Mouse (Mus musculus) midbrain, embryonic 14.5 days (tissue): Measurements from ENCODE around the gene BC049352. TPM values are rescaled to one million over a fixed set of nuclear protein-coding genes. Genes with fewer than 3 reads are reported as not detected.

Experiments used
- ATAC-seq: fragments of 200-750 bp; cut with Nextera tagmentation; 2 replicates; pipeline ENCODE4 v1.8.0; 2017; ENCODE audit warnings: moderate number of reproducible peaks, moderate library complexity; ENCODE audit not compliant: low FRiP score, low TSS enrichment
- DNase-seq: peaks from one replicate; pipeline ENCODE4 v3.0.0-alpha.2; 2015
- H3K27ac ChIP-seq: fragments of 300-500 bp; sonication (generic); replicated peaks from 2 replicates; pipeline ENCODE4 v1.5.1; 2014; ENCODE audit warnings: mild to moderate bottlenecking, low read depth, low read length, moderate library complexity
- H3K27me3 ChIP-seq: fragments of 300-500 bp; sonication (generic); 2 replicates; pipeline ENCODE4 v1.6.1; 2014; ENCODE audit warnings: low read length, control low read depth, mixed read lengths; ENCODE audit not compliant: control insufficient read depth, insufficient read depth
- H3K36me3 ChIP-seq: fragments of 300-500 bp; sonication (generic); 2 replicates; pipeline ENCODE4 v1.6.1; 2014; ENCODE audit warnings: low read length, control low read depth; ENCODE audit not compliant: control insufficient read depth, insufficient read depth
- H3K4me1 ChIP-seq: fragments of 300-500 bp; sonication (generic); 2 replicates; pipeline ENCODE4 v1.6.1; 2014; ENCODE audit warnings: mild to moderate bottlenecking, antibody characterized with exemption, low read length, control low read depth; ENCODE audit not compliant: control insufficient read depth, insufficient read depth
- H3K4me2 ChIP-seq: fragments of 300-500 bp; sonication (generic); 2 replicates; pipeline ENCODE4 v1.6.1; 2014; ENCODE audit warnings: mild to moderate bottlenecking, low read length, moderate library complexity
- H3K4me3 ChIP-seq: fragments of 300-500 bp; sonication (generic); replicated peaks from 2 replicates; pipeline ENCODE4 v1.5.1; 2014; ENCODE audit warnings: low read depth, low read length
- H3K9ac ChIP-seq: fragments of 300-500 bp; sonication (generic); replicated peaks from 2 replicates; pipeline ENCODE4 v1.6.1; 2014; ENCODE audit warnings: mild to moderate bottlenecking, low read length, moderate library complexity
- H3K9me3 ChIP-seq: fragments of 300-500 bp; sonication (generic); 2 replicates; pipeline ENCODE4 v1.6.1; 2016; ENCODE audit warnings: low read length, control low read depth, mixed read lengths; ENCODE audit not compliant: control insufficient read depth
- WGBS: fragments of 180-500 bp; shearing (Covaris S2); extraction: QIAGEN DNeasy Blood & Tissue Kit; methylation state at CpG from one replicate; pipeline ENCODE4 v1.1.7; 2014; 5-methylcytosine and 5-hydroxymethylcytosine counted together
- polyA plus RNA-seq: library from polyadenylated mRNA; unstranded; fragments of >200 nt; fragmentation: Nextera tagmentation; extraction: Ambion mirVana; gene quantifications from 2 replicates; pipeline ENCODE4 v1.2.1, GENCODE M21; 2014

Gene BC049352
- polyA plus RNA-seq, 1 experiment from 2014 or later = not detected

GRCm38 (mm10) chr9:45182521-45182920 is 714 bp downstream of the BC049352 start:
- WGBS = 61% methylated on average over 3 of the region's 3 CpGs

GRCm38 (mm10) chr9:45183266-45183665 is 1.5 kb downstream of the BC049352 start:
- Histone ChIP-seq H3K4me3 (no peak overlapping the region), H3K27ac (no peak overlapping the region), H3K9me3 (no peaks in the 10 kb centered on the region), H3K9ac (no peak overlapping the region), H3K27me3 (no peaks in the 10 kb centered on the region), H3K4me2 (no peak overlapping the region), H3K4me1 (no peaks in the 10 kb centered on the region), H3K36me3 (no peaks in the 10 kb centered on the region)
- 86% methylated on average over 6 of the region's 6 CpGs for WGBS
- no peak for ATAC-seq
- DNase-seq = no peak

More at GRCm38 (mm10) chr9:45182521-45182920, 714 bp downstream of the BC049352 start:
- Histone ChIP-seq H3K27me3 (no peaks in the 10 kb centered on the region), H3K36me3 (no peaks in the 10 kb centered on the region), H3K4me1 (no peaks in the 10 kb centered on the region), H3K4me2 (no peak overlapping the region), H3K27ac (no peak overlapping the region), H3K9me3 (no peaks in the 10 kb centered on the region), H3K4me3 (no peak overlapping the region), H3K9ac (no peak overlapping the region)
- ATAC-seq (no peak), DNase-seq (no peak)

DNA sequence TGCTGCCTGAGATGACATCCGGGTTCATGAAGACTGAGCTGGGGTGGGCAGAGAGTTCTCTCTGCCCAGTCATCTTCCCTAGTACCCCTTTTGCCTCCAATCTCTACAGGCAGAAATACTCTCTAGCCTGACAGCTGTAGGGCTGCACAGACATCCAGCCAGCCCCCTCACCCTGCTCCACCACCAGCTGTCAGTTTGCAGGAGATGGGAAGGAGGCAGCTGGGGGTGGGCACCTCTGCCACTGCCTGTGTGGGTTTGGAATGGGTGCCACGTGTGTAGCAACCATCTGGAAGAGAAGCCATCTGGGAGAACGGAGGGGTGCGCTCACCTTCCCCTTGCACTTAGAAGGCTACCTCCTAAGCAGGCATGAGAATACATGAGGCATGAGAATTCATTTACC is 3.4 kb downstream of the BC049352 start:
- DNase-seq (no peak), ATAC-seq (no peak)
- Histone ChIP-seq H3K36me3 (no peaks in the 10 kb centered on the region), H3K27me3 (no peaks in the 10 kb centered on the region), H3K27ac (no peak overlapping the region), H3K4me3 (no peak overlapping the region), H3K9ac (no peak overlapping the region), H3K4me2 (no peak overlapping the region), H3K9me3 (no peaks in the 10 kb centered on the region), H3K4me1 (no peaks in the 10 kb centered on the region)
- WGBS = 75% methylated on average over 4 of the region's 4 CpGs

- Histone ChIP-seq H3K9me3 (no peaks in the 10 kb centered on the region), H3K4me1 (no peaks in the 10 kb centered on the region), H3K9ac (no peak overlapping the region), H3K27me3 (no peaks in the 10 kb centered on the region), H3K27ac (no peak overlapping the region), H3K4me2 (no peak overlapping the region), H3K4me3 (no peak overlapping the region), H3K36me3 (no peaks in the 10 kb centered on the region)
- DNase-seq = no peak
- 90% methylated on average over 10 of the region's 10 CpGs for WGBS
- no peak for ATAC-seq
These were observed 7.1 kb downstream of the BC049352 start for GRCm38 (mm10) chr9:45188570-45189563.

- Histone ChIP-seq H3K4me1 (no peaks in the 10 kb centered on the region), H3K27ac (no peak overlapping the region), H3K4me2 (no peak overlapping the region), H3K9me3 (no peaks in the 10 kb centered on the region), H3K9ac (no peak overlapping the region), H3K27me3 (no peaks in the 10 kb centered on the region), H3K36me3 (no peaks in the 10 kb centered on the region), H3K4me3 (no peak overlapping the region)
- DNase-seq (no peak), ATAC-seq (no peak)
- 88% methylated on average over 4 of the region's 4 CpGs for WGBS
These were observed 7.9 kb downstream of the BC049352 start for GRCm38 (mm10) chr9:45189661-45190174.

GRCm38 (mm10) chr9:45195468-45195867 is 13.7 kb downstream of the BC049352 start:
- Histone ChIP-seq H3K4me3 (no peak overlapping the region), H3K4me2 (no peak overlapping the region), H3K36me3 (no peaks in the 10 kb centered on the region), H3K4me1 (no peaks in the 10 kb centered on the region), H3K9me3 (no peaks in the 10 kb centered on the region), H3K27ac (no peak overlapping the region), H3K27me3 (no peaks in the 10 kb centered on the region), H3K9ac (no peak overlapping the region)
- DNase-seq (no peak), ATAC-seq (no peak)
- WGBS = 64% methylated on average over 4 of the region's 4 CpGs

DNA sequence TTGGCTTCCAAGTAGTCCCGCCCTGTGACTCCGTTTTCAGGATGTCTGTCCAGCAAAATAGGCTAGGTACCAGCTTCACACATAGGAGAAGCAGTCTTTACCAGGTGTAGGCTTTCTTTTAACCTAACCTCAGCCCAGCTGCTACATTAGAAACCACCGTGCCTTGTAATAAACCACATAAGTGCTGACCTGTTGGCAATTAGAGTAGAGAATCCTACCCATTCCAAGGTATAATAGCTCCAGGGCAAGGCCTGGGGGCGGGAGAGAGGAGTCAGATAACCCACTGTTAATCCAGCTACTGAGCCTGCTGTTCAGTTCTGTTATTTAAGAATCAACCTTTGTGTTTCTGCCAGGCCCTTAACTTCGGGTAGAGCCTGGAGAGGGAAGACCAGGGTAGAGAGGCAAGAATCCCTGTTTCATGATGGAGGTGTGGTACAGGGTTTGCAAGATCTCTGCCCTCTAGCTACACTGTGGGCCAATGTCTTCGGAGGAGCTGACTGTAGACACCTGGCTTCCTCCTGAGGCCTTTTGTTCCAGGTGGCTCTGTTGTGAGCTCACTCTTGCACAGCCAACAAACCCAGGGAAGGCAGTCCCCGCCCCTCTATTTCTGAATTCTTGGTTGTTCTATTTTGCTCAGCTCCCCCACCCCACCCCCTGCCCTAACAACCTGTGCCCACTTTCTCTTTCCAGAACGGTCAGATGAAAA is 14.5 kb downstream of the BC049352 start:
- Histone ChIP-seq H3K4me2 (no peak overlapping the region), H3K4me3 (no peak overlapping the region), H3K4me1 (no peaks in the 10 kb centered on the region), H3K9ac (no peak overlapping the region), H3K27ac (no peak overlapping the region), H3K36me3 (no peaks in the 10 kb centered on the region), H3K27me3 (no peaks in the 10 kb centered on the region), H3K9me3 (no peaks in the 10 kb centered on the region)
- ATAC-seq (no peak), DNase-seq (no peak)
- WGBS = 77% methylated on average over 8 of the region's 8 CpGs

DNA sequence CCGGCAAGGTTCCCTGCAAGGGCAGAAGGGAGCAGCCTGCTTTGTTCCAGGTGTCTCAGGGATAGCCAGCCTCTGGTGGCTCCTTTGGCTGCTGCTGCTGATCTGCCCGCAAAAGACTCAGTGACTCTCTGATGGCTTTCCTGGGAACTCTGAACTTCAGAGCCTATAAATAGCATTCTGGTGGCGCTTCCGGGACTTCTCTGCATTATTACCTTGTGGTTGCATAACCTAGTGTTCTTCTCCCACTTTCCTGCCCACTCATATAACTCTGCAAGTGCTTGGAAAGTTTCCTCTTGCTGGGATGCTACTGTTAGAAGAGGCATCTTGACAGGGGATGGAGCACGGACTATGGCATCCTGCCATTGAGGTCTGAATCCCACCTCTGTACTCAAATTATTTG is 15.7 kb downstream of the BC049352 start:
- H3K36me3 ChIP-seq = no peaks in the 10 kb centered on the region
- H3K27me3 ChIP-seq = no peaks in the 10 kb centered on the region
- H3K27ac ChIP-seq = no peak overlapping the region
- H3K9me3 ChIP-seq = no peaks in the 10 kb centered on the region
- WGBS = 91% methylated on average over 5 of the region's 5 CpGs
- H3K4me3 ChIP-seq = no peak overlapping the region
- no peak overlapping the region for H3K4me2 ChIP-seq
- DNase-seq (no peak), ATAC-seq (no peak)
- H3K4me1 ChIP-seq = no peaks in the 10 kb centered on the region
- no peak overlapping the region for H3K9ac ChIP-seq
